Mouse (Mus musculus) left cerebral cortex, postnatal 25 days (tissue): ENCODE measurements around the gene Olfr287. TPM values are rescaled to one million over a fixed set of nuclear protein-coding genes. Genes with fewer than 3 reads are reported as not detected.

Source experiments
- DNase-seq, 2 experiments: peaks; one replicate each; pipeline ENCODE4 v3.0.0; 2022; ENCODE audit warnings: low spot score in 2 of 2, mixed read lengths in 1 of 2
- intact Hi-C: fragments of 180-260 bp; cut with DNase I; formaldehyde crosslinking; loops from one replicate; pipeline ENCODE4 v1.15.1; 2025
- total RNA-seq, 2 experiments: library from RNA; stranded (reverse); gene quantifications; 2 replicates each; pipeline ENCODE4 v1.2.3; 2021

The Olfr287 gene
- total RNA-seq, result 1 to 10 TPM; 4.0 to 4.2 TPM

GRCm38 (mm10) chr15:98220877-98221276 is at the start of gene Olfr287, which contains the start of gene Gm44579:
TSS of gene Olfr287 (minus strand) at chr15:98221056.
TSS of gene Gm44579 (minus strand) at chr15:98220977.
- intact Hi-C loops, result no loop called here
- peak in 1 of 2 experiments; percentile 16 for DNase-seq

GRCm38 (mm10) chr15:98257776-98258175 is 36.9 kb upstream of the Olfr287 start:
- intact Hi-C loops, result no loop called here
- DNase-seq, result no peak

DNA sequence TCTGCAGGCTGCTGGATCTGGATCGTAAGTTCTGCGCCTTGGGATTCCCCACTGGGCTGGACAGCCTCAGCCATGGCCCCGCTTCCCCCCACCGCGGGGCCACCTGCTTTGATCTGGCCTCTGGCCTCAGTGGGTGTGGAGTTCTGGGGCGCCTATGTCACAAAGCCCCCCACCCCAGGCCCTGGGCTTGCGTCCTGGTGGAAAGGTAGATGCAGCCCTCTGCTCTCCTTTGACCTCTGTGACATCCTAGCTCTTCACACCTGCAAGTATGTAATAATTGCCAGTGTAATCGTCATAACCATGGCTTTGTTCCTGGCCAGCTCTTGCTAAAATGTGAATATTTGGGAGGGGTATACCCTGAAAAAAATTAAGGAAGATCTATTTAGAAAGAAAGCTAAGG is 36.3 kb upstream of the Olfr287 start, which contains the start of gene H1fnt:
Gene H1fnt (minus strand): TSS at position 101 of the 400 bp plus-strand sequence.
- intact Hi-C loops, result no loop called here
- DNase-seq, result no peak

- no peak for DNase-seq
- intact Hi-C loops, result no loop called here
Observed at GRCm38 (mm10) chr15:98256271-98256670, 35.4 kb upstream of the Olfr287 start.

DNA sequence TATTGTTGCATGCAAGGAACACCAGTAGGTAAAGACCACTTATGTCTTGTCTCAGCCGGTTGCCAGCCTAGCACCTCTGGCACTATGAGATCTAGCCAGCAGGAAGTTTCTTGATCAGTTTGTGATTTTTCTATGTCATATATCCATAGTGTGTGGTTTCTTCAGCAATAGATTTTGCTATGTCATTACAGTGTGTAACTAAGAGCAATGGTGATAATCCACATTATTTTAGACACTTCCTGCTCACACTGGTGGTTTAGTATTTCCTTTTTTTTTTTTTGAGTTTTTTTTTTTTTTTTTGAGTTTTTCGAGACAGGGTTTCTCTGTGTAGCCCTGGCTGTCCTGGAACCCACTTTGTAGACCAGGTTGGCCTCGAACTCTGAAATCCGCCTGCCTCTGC is 14.6 kb upstream of the Olfr287 start:
- intact Hi-C loops, result no loop called here
- DNase-seq, result no peak

GRCm38 (mm10) chr15:98234350-98234749 is 13.5 kb upstream of the Olfr287 start, which contains the start of gene Olfr286:
TSS of gene Olfr286 (minus strand) at chr15:98234450.
- intact Hi-C loops, result no loop called here
- DNase-seq, result no peak

DNA sequence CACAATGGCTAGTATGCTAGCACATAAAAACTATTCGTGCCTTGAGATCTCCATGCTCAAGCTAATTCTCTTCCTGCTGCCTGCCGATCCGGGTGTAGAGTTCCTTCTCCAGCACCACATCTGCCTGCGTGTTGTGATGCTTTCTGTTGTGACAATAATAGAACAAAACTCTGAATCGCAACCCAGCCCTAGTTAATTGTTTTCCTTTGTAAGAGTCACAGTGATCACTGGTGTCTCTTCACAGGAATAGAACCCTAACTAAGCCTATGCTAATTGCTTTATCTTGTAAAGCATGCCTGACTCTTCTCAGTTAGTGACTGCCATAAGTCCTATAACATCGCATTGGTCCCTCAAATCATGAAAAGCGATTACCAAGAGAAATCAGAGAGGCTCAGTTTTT is 5.2 kb upstream of the Olfr287 start:
- intact Hi-C loops, result no loop called here
- DNase-seq, result no peak

DNA sequence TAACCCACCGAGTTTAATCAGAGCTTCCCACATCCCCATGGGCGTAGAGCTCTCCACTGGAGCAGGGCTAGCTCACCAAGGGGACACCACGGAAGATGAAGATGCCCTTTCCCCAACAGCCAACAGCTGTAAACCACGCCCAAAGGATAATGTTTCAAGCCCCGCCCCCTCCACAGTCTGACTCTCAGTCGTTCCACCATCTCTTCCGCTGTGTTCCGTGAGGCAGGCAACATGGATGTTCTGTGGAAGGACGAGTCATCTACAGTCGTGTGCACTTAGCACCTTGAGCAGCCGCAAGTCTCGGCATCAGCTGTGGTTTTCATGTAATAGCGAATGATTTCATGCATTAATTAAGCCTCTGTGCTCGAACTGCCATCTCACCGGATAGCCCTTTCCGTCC is 4.8 kb upstream of the Olfr287 start:
- DNase-seq, result no peak
- intact Hi-C loops, result no loop called here

GRCm38 (mm10) chr15:98222377-98222776 is 1.5 kb upstream of the Olfr287 start:
- intact Hi-C loops, result no loop called here

GRCm38 (mm10) chr15:98214130-98214529 is 6.7 kb downstream of the Olfr287 start:
- intact Hi-C loops, result no loop called here

More at GRCm38 (mm10) chr15:98222377-98222776, 1.5 kb upstream of the Olfr287 start:
- DNase-seq, result no peak

GRCm38 (mm10) chr15:98213336-98213870 is 7.5 kb downstream of the Olfr287 start:
- no peak for DNase-seq
- intact Hi-C loops, result no loop called here

More at GRCm38 (mm10) chr15:98214130-98214529, 6.7 kb downstream of the Olfr287 start:
- no peak for DNase-seq

DNA sequence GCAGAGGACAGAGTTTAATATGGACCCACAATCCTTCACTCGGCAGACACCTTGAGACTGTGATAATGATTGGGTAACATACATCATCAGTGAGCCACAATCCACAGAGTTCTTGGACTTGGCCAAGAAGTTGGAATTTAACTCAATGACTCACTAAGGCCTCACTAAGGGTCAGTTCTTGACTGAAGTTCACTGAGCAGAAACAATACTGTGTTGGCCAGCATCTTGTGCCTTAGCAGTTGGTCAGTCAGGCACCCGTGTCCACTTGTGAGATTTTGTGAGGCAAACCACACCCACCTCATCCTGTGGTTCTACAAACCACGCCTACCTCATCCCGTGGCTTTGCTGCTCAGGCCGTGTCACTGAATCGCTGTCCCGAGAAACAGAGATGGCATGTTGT is 11.2 kb downstream of the Olfr287 start:
- intact Hi-C loops, result no loop called here
- DNase-seq, result no peak

DNA sequence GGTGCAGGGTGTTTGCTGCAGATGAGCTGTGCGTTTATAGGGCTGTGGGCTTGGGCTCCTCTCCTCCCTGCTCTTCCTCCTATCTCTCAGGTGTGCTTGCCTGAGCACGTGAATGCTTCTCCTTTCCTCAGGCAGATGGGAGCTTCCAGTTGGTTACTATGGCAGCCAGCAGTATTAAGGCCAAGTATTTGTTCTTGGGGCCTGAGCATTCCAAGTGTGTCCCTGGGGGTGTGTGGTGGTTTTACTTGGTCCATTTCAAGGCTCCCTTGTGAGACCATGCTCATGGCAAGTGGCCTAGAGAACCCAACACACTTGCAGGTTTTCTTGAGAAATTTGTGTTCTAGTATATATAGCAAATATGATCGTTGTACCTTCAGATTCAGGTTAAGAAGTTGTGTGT is 25.4 kb downstream of the Olfr287 start, which contains the start of gene Olfr288:
Gene Olfr288 (minus strand): TSS at position 101 of the 400 bp plus-strand sequence.
- DNase-seq, result no peak
- intact Hi-C loops, result no loop called here

GRCm38 (mm10) chr15:98184456-98184855 is 36.4 kb downstream of the Olfr287 start:
- DNase-seq, result no peak
- intact Hi-C loops, result loop anchor here (5.0 kb wide), 1 partner anchor 113 kb away; the partner anchor contains the start of gene Zfp641

GRCm38 (mm10) chr15:98181856-98182570 is 38.8 kb downstream of the Olfr287 start:
- no peak for DNase-seq
- intact Hi-C loops, result loop anchor here (2.0 to 5.0 kb wide), 2 partner anchors 115 to 209 kb away; partner anchors contain the start of gene Zfp641

DNA sequence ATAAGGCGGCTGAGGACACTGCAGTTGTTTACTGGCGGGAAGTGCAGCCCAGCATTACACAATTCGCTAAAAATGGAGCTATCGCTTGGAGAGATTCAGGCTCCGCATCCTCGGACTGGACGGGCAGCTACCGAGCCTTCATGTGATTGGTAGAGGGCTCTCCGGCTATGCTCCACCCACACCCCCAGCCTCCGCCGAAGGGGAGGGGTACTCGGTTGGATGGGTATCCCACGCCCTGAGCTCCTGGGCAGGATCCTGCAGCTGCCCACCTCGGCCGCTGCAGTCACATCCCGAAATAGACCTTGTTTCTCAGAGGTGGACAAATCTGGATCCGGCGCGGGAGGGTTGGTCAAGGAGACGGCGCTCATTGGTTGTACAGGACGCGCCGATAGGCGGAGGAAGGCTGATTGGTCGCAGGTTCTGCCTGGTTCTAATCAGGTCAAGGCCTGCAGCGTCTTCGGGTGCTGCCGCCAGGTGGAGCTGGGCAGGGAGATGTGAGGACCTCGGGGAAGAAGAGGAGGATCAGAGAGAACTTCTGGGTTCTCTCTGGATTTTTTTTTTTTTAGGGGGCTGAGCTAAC is 39.6 kb downstream of the Olfr287 start:
- intact Hi-C loops, result loop anchor here (2.0 to 5.0 kb wide), 2 partner anchors 116 to 210 kb away; partner anchors contain the start of gene Zfp641
- peak; percentile 91 to 98 for DNase-seq

DNA sequence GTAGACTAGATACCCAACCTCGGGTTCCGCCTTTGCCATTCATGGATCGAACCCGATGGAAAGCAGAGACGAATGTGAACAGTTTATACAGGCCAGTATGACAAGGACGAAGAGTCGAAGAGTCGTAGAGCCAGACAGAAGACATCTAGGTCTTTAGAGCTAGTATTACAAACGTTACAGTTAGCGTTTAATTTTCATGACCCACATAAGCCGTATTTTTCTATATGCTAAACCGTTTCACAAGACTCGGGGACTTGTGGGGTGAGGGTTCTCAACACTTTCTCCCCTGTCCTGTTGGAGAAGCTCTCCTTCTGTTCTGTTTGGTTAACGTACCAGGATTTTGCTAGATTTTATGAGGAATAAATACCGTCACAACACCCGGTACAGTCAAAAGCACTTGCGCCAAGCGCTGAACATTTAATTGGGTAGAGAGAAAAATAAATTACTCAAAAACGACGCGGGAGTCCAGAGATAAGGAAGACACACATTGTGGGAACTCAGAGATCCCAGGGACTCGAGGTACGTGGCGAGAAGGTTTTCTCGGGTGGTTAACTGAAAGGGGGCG is 40.2 kb downstream of the Olfr287 start:
- intact Hi-C loops, result loop anchor here (2.0 to 5.0 kb wide), 2 partner anchors 117 to 210 kb away; partner anchors contain the start of gene Zfp641
- no peak for DNase-seq

DNA sequence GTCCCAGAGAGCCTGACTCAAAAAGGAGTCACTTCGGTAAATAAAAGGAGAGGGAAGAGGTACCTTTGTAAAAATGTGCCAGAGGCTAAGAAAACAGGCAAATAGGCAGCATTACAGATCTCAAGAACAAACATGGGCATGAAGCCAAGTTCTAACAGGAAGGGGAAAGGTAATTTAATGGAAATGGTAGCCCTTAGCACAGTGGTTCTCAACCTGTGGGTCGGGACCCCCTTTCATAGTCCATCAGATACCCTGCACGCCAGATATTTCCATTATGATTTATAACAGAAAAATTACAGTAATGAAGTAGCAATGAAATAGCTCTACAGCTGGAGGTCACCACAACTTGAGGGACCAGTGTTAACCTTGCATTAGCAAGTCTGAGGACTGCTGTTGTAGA is 43.5 kb downstream of the Olfr287 start:
- DNase-seq, result no peak
- intact Hi-C loops, result no loop called here

DNA sequence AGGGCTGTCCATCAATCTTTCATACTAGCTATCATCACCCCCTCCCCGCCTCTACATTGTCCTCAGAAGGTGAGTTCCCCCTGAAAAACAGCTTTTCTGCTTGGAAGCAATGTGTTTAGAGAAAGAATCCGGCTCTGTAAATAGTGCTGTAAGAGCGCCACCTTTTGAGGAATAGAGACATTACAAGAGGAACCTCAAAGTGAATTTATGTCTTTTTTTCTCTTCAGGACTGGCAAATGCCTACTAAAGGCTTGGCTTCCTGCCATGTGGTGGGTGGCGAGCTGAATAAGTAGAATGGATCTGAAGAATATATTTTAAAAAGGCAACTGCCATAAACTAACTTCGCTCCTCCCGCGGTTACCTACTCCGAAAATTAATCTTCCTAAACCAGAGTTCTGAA is 47.0 kb downstream of the Olfr287 start:
- DNase-seq, result peak; percentile 87 to 94
- intact Hi-C loops, result no loop called here

DNA sequence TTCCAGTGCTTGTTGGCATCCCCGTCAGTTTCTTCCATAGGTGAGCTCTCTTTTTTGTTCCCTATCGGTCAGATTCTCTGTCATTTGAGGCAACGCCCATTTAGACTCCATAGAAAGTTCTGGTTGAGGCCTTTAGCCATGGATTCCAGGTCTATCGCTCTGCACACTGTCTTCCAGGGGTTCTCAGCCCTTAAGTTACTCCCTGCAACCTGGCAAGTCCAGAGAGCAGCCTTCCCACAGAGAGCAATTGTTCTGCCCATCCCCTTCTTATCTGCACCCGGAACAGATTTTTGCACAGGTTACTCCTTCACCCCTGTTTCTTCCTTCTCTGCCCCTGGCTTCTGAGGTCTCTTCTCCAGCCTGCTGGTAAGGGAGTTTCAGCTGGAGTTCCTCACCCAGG is 48.7 kb downstream of the Olfr287 start:
- DNase-seq, result no peak
- intact Hi-C loops, result no loop called here
